Mouse (Mus musculus) heart, adult 18-20 months (tissue): ENCODE data around the gene Tmem220. TPM values are rescaled to one million over a fixed set of nuclear protein-coding genes. Genes with fewer than 3 reads are reported as not detected.

Source experiments
- DNase-seq, 2 experiments: peaks; one replicate each; pipeline ENCODE4 v3.0.0; 2021 to 2022; ENCODE audit warnings: mixed read lengths in 1 of 2
- total RNA-seq, 2 experiments: library from RNA; stranded (reverse); gene quantifications; 2 replicates each; pipeline ENCODE4 v1.2.3; 2021

Gene Tmem220
- total RNA-seq, 2 experiments from 2014 or later = 2.0 to 2.7 TPM

GRCm38 (mm10) chr11:67054754-67055365 is 29.9 kb downstream of the Tmem220 start:
- DNase-seq = no peak

- no peak for DNase-seq
These were observed 36.4 kb downstream of the Tmem220 start for GRCm38 (mm10) chr11:67061311-67061710.

GRCm38 (mm10) chr11:67062726-67063125 is 37.8 kb downstream of the Tmem220 start:
- DNase-seq = no peak

- no peak for DNase-seq
These were observed 42.8 kb downstream of the Tmem220 start for GRCm38 (mm10) chr11:67067741-67068140.

DNA sequence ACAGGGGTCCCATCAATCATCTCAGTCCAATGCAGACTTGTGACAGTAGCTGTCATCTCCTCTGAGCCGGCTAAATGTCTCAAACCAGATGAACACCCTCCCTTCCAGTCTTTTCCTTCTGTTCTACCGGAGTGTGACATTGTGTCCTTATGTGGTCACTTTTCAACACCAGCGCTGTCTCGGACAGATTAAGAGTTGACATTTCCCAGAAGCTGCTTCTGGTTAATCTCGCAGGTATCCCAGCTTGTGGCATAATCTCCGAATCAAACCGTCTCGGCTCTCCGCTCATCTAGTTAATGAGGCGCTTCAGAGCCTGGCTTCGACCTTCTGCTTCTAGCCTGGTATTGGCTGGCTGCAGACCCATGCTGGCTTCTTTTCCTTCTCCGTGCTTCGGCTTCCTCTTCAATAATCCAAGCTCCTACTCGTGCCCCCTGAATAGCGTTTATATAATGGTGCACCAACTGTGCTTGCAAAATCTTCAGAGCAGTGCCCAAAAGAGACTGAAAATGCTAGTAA is 47.7 kb downstream of the Tmem220 start:
- DNase-seq = no peak

GRCm38 (mm10) chr11:67075036-67075435 is 50.1 kb downstream of the Tmem220 start:
- no peak for DNase-seq

GRCm38 (mm10) chr11:67076781-67077180 is 51.8 kb downstream of the Tmem220 start:
- no peak for DNase-seq

GRCm38 (mm10) chr11:67077435-67077834 is 52.5 kb downstream of the Tmem220 start:
- no peak for DNase-seq

- DNase-seq = no peak
These were observed 53.0 kb downstream of the Tmem220 start, which contains the start of gene Myh3 for GRCm38 (mm10) chr11:67078000-67078399. Myh3 (plus strand) TSS chr11:67078300.

GRCm38 (mm10) chr11:67078888-67079287 is 53.9 kb downstream of the Tmem220 start:
- DNase-seq = no peak

GRCm38 (mm10) chr11:67079740-67080139 is 54.8 kb downstream of the Tmem220 start:
- no peak for DNase-seq

DNA sequence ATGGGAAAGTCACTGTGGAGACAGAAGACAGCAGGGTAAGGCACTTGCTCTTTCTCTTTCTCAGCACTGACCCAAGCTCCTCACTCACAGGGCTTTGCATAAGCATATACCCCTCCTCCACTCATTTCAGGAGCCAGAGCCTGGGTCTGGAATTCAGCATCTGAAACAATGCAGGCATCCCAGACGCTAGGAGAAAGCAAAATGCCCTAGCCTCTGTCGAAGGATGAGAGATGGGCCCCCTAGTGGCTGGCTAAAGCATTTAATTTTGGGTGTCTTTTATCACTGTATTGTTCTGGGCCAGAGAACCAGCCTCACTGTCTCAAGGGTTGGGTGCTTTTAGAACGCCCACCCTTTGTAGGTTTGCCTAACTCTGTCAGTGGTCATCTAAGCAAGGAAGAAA is 55.2 kb downstream of the Tmem220 start:
- peak; percentile 60 to 74 for DNase-seq

- DNase-seq = no peak
These were observed 56.2 kb downstream of the Tmem220 start for GRCm38 (mm10) chr11:67081125-67081649.

- no peak for DNase-seq
These were observed 57.2 kb downstream of the Tmem220 start for GRCm38 (mm10) chr11:67082188-67082587.

DNA sequence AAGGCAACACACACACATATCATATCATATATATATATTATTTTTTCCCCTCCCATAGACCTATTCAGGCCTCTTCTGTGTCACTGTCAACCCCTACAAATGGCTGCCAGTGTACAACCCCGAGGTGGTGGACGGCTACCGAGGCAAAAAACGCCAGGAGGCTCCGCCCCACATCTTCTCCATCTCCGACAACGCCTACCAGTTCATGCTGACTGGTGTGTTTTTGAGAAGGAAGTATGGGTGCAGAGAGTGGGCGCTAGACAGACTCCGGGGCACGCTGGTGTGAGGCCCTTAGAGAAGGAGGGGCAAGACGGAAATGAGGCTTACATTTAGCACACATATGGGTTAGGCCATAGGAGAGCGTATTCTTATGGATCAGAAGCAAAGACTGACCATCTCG is 57.8 kb downstream of the Tmem220 start:
- no peak for DNase-seq

DNA sequence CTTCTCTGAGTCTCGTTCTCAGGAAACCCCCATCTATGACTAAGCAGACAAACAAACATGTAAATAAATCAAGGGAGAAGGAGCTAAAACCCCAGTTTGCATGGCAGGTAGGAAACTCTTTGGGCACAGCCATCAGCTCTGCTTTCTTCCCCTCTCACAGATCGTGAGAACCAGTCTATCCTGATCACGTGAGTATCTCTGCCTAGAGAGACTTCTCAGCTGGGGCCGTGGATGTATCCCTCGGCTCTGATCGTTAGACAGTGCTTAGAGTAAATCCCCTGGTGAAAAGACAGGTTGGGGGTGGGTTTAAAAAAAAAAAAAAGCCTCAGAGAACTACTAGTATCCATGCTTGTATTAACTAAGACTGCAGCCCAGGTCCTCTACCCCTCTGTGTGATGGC is 58.3 kb downstream of the Tmem220 start:
- no peak for DNase-seq

DNA sequence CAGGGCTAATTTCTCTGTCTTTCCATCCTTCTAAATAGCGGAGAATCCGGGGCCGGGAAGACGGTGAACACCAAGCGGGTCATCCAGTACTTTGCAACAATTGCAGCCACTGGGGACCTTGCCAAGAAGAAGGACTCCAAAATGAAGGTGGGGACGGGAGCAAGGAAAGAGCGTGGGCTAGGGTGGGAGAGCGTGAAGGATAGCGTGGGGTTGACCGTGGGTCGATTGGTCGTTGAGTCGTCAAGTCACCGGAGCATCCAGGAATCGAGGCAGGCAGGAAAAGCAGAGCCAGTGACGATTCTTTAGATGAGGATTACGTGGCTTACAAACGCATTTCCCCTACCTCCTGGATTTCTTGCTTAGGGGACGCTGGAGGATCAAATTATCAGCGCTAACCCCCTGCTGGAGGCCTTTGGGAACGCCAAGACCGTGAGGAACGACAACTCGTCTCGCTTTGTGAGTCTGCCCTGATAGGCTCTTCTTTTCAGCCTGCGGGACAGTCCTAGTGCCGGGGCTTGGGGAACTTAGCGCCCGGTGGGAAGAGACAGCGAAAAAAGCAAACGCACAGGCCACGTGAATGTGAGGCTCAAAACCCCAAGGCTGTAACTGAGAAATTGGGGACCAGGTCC is 58.9 kb downstream of the Tmem220 start:
- no peak for DNase-seq

Other genes starting within 250 kb of the Tmem220 start
- 1 to 10 TPM; 2.6 to 4.4 TPM for gene Pirt, start 113.2 kb upstream of the Tmem220 start, total RNA-seq
- gene Tmem238l, start 68.5 kb upstream of the Tmem220 start, total RNA-seq = not detected
- 10 to 100 TPM; 12.0 to 12.4 TPM for gene Adprm, start 27.4 kb downstream of the Tmem220 start, total RNA-seq
- 10 to 100 TPM; 21.5 to 22.6 TPM for gene Sco1, start 27.5 kb downstream of the Tmem220 start, total RNA-seq
- under 1 TPM in 1 of 2 experiments, not detected in 1; 0.08 TPM for gene Myh3, start 53.1 kb downstream of the Tmem220 start, total RNA-seq
- not detected for gene Myh2, start 145.9 kb downstream of the Tmem220 start, total RNA-seq
- not detected for gene Myh1, start 174.9 kb downstream of the Tmem220 start, total RNA-seq
- gene Myh4, start 212.9 kb downstream of the Tmem220 start, total RNA-seq = not detected